24 mouse cellular contexts compared by ENCODE assay signal in genomic region chr10:61837286-61837685, GRCm38 (mm10). TPM values are rescaled to one million over a fixed set of nuclear protein-coding genes. Genes with fewer than 3 reads are reported as not detected.
A peak's percentile ranks its signal among the peaks of the same experiment; 100 is the strongest.
DNase-seq lines count a peak whose midpoint lies in the region; ATAC-seq lines count a peak whose summit lies in the region.
"Had no signal": no experiment of that assay in that cellular context is flagged by ENCODE, and none has a peak within 500 bp of the region (broad histone marks: within the 10 kb centered on the region; RNA-seq: fewer than 3 reads in every experiment).

No protein-coding gene starts in this region.

- ATAC-seq in frontal cortex, adult (ENCODE audit: low TSS enrichment) = peak; percentile 90
- ATAC-seq: activated CD4-positive, CD25-positive, alpha-beta regulatory T cell, adult 4 months; CD4-positive, CD25-positive, alpha-beta regulatory T cell, adult 4 months; forebrain, embryonic 14.5 days; Patski had no signal

- intact Hi-C loops in left cerebral cortex, postnatal 25 days (cut with DNase I) = loop anchor here (5.0 kb wide), 1 partner anchor 55 kb away; the partner anchor contains the start of gene H2afy2
- intact Hi-C loops in heart, postnatal 10 days (cut with DNase I) = loop anchor here (5.0 kb wide), 2 partner anchors 220 to 345 kb away; no protein-coding TSS in a partner anchor

- DNase-seq in frontal cortex, postnatal 14 days (ENCODE audit: low spot score in 2 of 2) = no peak
- peak; percentile 9 to 74 for DNase-seq in left cerebral cortex, postnatal 25 days (ENCODE audit: low spot score in 2 of 2)
- DNase-seq in left cerebral cortex, adult 11 months (ENCODE audit: low spot score) = no peak
- DNase-seq in right cerebral cortex, adult 18-20 months = peak; percentile 37
- no peak for DNase-seq in right cerebral cortex, postnatal 10 days (ENCODE audit: low spot score in 2 of 2)
- DNase-seq in brain, adult 2 months (ENCODE audit: low read depth, low spot score) = peak; percentile 61
- DNase-seq in heart, postnatal 10 days = no peak
- DNase-seq: adrenal gland, adult 8-10 months; adrenal gland, postnatal 14 days; adrenal gland, postnatal 36 days; B cell, adult 2 months; cerebellum, adult 11 months; cerebellum, adult 18-20 months; cerebellum, adult 8-10 months; cerebellum, adult 9-11 months; cerebellum, postnatal 14 days; cerebellum, postnatal 36 days; embryo, embryonic 11 days had no signal

RNA-seq across cellular contexts. Expression of gene H2afy2, which starts 53.3 kb away (rescaled TPM):
- total RNA-seq in left cerebral cortex, postnatal 25 days (2021) = 10 to 100 TPM; 25.1 to 28.5 TPM
- 10 to 100 TPM; 10.7 to 12.7 TPM for total RNA-seq in heart, postnatal 10 days (2021)
- total RNA-seq: CH12.LX had no signal

Comparison
In these comparisons a context has a peak if more than half of its experiments do, and no peak if none do; other contexts are left out.
1. DNase-seq: peak in left cerebral cortex, postnatal 25 days (2 of 2), right cerebral cortex, adult 18-20 months (single experiment) and brain, adult 2 months (single experiment); none in frontal cortex, postnatal 14 days (0 of 2), left cerebral cortex, adult 11 months (single experiment), right cerebral cortex, postnatal 10 days (0 of 2) and heart, postnatal 10 days (0 of 2).